Mouse (Mus musculus): Measurements from ENCODE around the gene Fbxo24. TPM values are rescaled to one million over a fixed set of nuclear protein-coding genes. Genes with fewer than 3 reads are reported as not detected.

Fbxo24 gene
- polyA plus RNA-seq, 2 experiments = 0.15 to 0.24 TPM

- H3K27ac ChIP-seq (replicated peaks; ENCODE audit: low read depth, low read length) = peak overlapping the region; percentile 95
- no peaks in the 10 kb centered on the region for H3K27me3 ChIP-seq (ENCODE audit: control insufficient read depth, insufficient read depth, low read length)
- peak overlapping the region; percentile 70 for H3K4me2 ChIP-seq (replicated peaks; ENCODE audit: low read depth, low read length, severe bottlenecking)
- TF ChIP-seq POLR2A (IDR thresholded peaks at IDR 0.05; ENCODE audit: borderline replicate concordance, extremely low read depth, insufficient read depth, insufficient read length) = no peak
- DNase-seq (ENCODE audit: low spot score) = peak; percentile 87
- H3K4me1 ChIP-seq (ENCODE audit: control insufficient read depth, insufficient read depth, low read length) = peaks cover 52% of the 10 kb centered on the region
- no peaks in the 10 kb centered on the region for H3K9me3 ChIP-seq (ENCODE audit: control insufficient read depth, low read length)
- ATAC-seq (ENCODE audit: low FRiP score, low read depth) = peak; percentile 78
- H3K4me3 ChIP-seq (replicated peaks; ENCODE audit: low read length) = peak overlapping the region; percentile 43
- H3K36me3 ChIP-seq (ENCODE audit: control insufficient read depth, insufficient read depth, low read length) = peaks cover 18% of the 10 kb centered on the region
- 3% methylated on average over 12 of the region's 12 CpGs for WGBS
- H3K9ac ChIP-seq (ENCODE audit: low read depth, low read length, severe bottlenecking) = peak overlapping the region; percentile 55
Measured at GRCm38 (mm10) chr5:137610548-137611244, 18.1 kb downstream of the Fbxo24 start.

GRCm38 (mm10) chr5:137610056-137610455 lies 18.7 kb downstream of the Fbxo24 start:
- Histone ChIP-seq H3K36me3 (ENCODE audit: control insufficient read depth, insufficient read depth, low read length) (peaks cover 24% of the 10 kb centered on the region), H3K4me3 (replicated peaks; ENCODE audit: low read length) (peak overlapping the region; percentile 43), H3K27me3 (ENCODE audit: control insufficient read depth, insufficient read depth, low read length) (no peaks in the 10 kb centered on the region), H3K4me1 (ENCODE audit: control insufficient read depth, insufficient read depth, low read length) (peaks cover 52% of the 10 kb centered on the region), H3K27ac (replicated peaks; ENCODE audit: low read depth, low read length) (peak overlapping the region; percentile 95), H3K4me2 (replicated peaks; ENCODE audit: low read depth, low read length, severe bottlenecking) (peak overlapping the region; percentile 70), H3K9me3 (ENCODE audit: control insufficient read depth, low read length) (no peaks in the 10 kb centered on the region), H3K9ac (ENCODE audit: low read depth, low read length, severe bottlenecking) (peak overlapping the region; percentile 55)
- ATAC-seq (ENCODE audit: low FRiP score, low read depth) (no peak), DNase-seq (ENCODE audit: low spot score) (no peak)
- 34% methylated on average over 4 of the region's 4 CpGs for WGBS
- no peak for TF ChIP-seq POLR2A (IDR thresholded peaks at IDR 0.05; ENCODE audit: borderline replicate concordance, extremely low read depth, insufficient read depth, insufficient read length)

GRCm38 (mm10) chr5:137609292-137609691 lies 19.5 kb downstream of the Fbxo24 start:
- 33% methylated on average over 3 of the region's 3 CpGs for WGBS
- peak overlapping the region; percentile 24 for H3K4me3 ChIP-seq (replicated peaks; ENCODE audit: low read length)
- H3K4me2 ChIP-seq (replicated peaks; ENCODE audit: low read depth, low read length, severe bottlenecking) = peak overlapping the region; percentile 70
- ATAC-seq (ENCODE audit: low FRiP score, low read depth) (no peak), DNase-seq (ENCODE audit: low spot score) (no peak)
- H3K27me3 ChIP-seq (ENCODE audit: control insufficient read depth, insufficient read depth, low read length) = no peaks in the 10 kb centered on the region
- TF ChIP-seq POLR2A (IDR thresholded peaks at IDR 0.05; ENCODE audit: borderline replicate concordance, extremely low read depth, insufficient read depth, insufficient read length) = no peak
- peaks cover 27% of the 10 kb centered on the region for H3K36me3 ChIP-seq (ENCODE audit: control insufficient read depth, insufficient read depth, low read length)
- H3K9me3 ChIP-seq (ENCODE audit: control insufficient read depth, low read length) = no peaks in the 10 kb centered on the region
- no peak overlapping the region for H3K9ac ChIP-seq (ENCODE audit: low read depth, low read length, severe bottlenecking)
- H3K27ac ChIP-seq (replicated peaks; ENCODE audit: low read depth, low read length) = no peak overlapping the region
- H3K4me1 ChIP-seq (ENCODE audit: control insufficient read depth, insufficient read depth, low read length) = peaks cover 52% of the 10 kb centered on the region

GRCm38 (mm10) chr5:137608654-137609190 lies 20.1 kb downstream of the Fbxo24 start:
- Histone ChIP-seq H3K9ac (ENCODE audit: low read depth, low read length, severe bottlenecking) (peak overlapping the region; percentile 44), H3K27ac (replicated peaks; ENCODE audit: low read depth, low read length) (no peak overlapping the region), H3K4me3 (replicated peaks; ENCODE audit: low read length) (peak overlapping the region; percentile 24), H3K4me2 (replicated peaks; ENCODE audit: low read depth, low read length, severe bottlenecking) (peak overlapping the region; percentile 70), H3K27me3 (ENCODE audit: control insufficient read depth, insufficient read depth, low read length) (no peaks in the 10 kb centered on the region), H3K4me1 (ENCODE audit: control insufficient read depth, insufficient read depth, low read length) (peaks cover 53% of the 10 kb centered on the region), H3K9me3 (ENCODE audit: control insufficient read depth, low read length) (no peaks in the 10 kb centered on the region), H3K36me3 (ENCODE audit: control insufficient read depth, insufficient read depth, low read length) (peaks cover 27% of the 10 kb centered on the region)
- 14% methylated on average over 22 of the region's 23 CpGs for WGBS
- DNase-seq (ENCODE audit: low spot score) (no peak), ATAC-seq (ENCODE audit: low FRiP score, low read depth) (no peak)
- TF ChIP-seq POLR2A (IDR thresholded peaks at IDR 0.05; ENCODE audit: borderline replicate concordance, extremely low read depth, insufficient read depth, insufficient read length) = no peak

GRCm38 (mm10) chr5:137607860-137608653 lies 20.7 kb downstream of the Fbxo24 start:
- no peak for DNase-seq (ENCODE audit: low spot score)
- H3K9ac ChIP-seq (ENCODE audit: low read depth, low read length, severe bottlenecking) = peak overlapping the region; percentile 44
- H3K27me3 ChIP-seq (ENCODE audit: control insufficient read depth, insufficient read depth, low read length) = no peaks in the 10 kb centered on the region
- H3K4me3 ChIP-seq (replicated peaks; ENCODE audit: low read length) = peak overlapping the region; percentile 24
- peak overlapping the region; percentile 70 for H3K4me2 ChIP-seq (replicated peaks; ENCODE audit: low read depth, low read length, severe bottlenecking)
- H3K4me1 ChIP-seq (ENCODE audit: control insufficient read depth, insufficient read depth, low read length) = peaks cover 52% of the 10 kb centered on the region
- peaks cover 27% of the 10 kb centered on the region for H3K36me3 ChIP-seq (ENCODE audit: control insufficient read depth, insufficient read depth, low read length)
- H3K9me3 ChIP-seq (ENCODE audit: control insufficient read depth, low read length) = no peaks in the 10 kb centered on the region
- ATAC-seq (ENCODE audit: low FRiP score, low read depth) = no peak
- TF ChIP-seq POLR2A (IDR thresholded peaks at IDR 0.05; ENCODE audit: borderline replicate concordance, extremely low read depth, insufficient read depth, insufficient read length) = no peak
- 24% methylated on average over 23 of the region's 26 CpGs for WGBS
- H3K27ac ChIP-seq (replicated peaks; ENCODE audit: low read depth, low read length) = no peak overlapping the region
